Mouse (Mus musculus): ENCODE measurements at regions not wholly inside any gene's neighbourhood (a gene's known extent, or its start where the extent isn't known, plus 50 kb on each side); places are given as distances from the start of the nearest gene placed in this dataset.

DNA sequence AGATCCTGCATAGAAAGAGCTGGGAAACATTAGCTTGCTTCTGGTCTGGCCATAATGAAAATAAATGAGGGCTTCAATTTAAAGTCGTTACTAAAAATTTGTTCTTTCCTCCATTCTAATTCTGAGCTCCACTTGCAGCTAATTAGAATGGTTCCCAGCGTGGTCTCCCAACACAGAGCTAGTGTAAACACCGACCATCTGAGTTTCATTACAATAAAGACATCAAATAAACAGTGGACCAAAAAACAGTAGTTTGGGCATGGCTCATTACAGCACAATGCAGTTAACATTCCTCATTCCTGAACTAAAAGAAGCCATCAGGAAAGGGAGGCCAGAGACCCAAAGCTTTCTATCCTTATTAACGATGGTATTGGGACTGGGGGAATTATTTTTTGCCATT lies 369.6 kb upstream of the Sox9 start:
- TF ChIP-seq CTCF (IDR thresholded peaks at IDR 0.05; ENCODE audit: low read depth): no peak
- TF ChIP-seq EP300 (IDR thresholded peaks at IDR 0.05; ENCODE audit: low read depth): no peak
- H3K4me1 ChIP-seq (ENCODE audit: control insufficient read depth, insufficient read depth): no peaks in the 10 kb centered on the region
- ATAC-seq (ENCODE audit: insufficient read depth, low read depth) (no peak), DNase-seq (ENCODE audit: low spot score) (no peak)
- H3K9ac ChIP-seq (replicated peaks; ENCODE audit: low read depth, low read length): no peak overlapping the region
- no peak overlapping the region for H3K4me3 ChIP-seq (ENCODE audit: low read depth, low read length)
- no peak overlapping the region for H3K4me2 ChIP-seq (ENCODE audit: low read depth, low read length)
- H3K27me3 ChIP-seq (ENCODE audit: control insufficient read depth, insufficient read depth, low read length): no peaks in the 10 kb centered on the region
- H3K9me3 ChIP-seq (replicated peaks; ENCODE audit: control insufficient read depth, low read length): no peaks in the 10 kb centered on the region
- H3K36me3 ChIP-seq (replicated peaks; ENCODE audit: control insufficient read depth, insufficient read depth, low read length): no peaks in the 10 kb centered on the region
- no peak overlapping the region for H3K27ac ChIP-seq (ENCODE audit: low read depth)
- WGBS: 57% methylated on average over 4 of the region's 4 CpGs

DNA sequence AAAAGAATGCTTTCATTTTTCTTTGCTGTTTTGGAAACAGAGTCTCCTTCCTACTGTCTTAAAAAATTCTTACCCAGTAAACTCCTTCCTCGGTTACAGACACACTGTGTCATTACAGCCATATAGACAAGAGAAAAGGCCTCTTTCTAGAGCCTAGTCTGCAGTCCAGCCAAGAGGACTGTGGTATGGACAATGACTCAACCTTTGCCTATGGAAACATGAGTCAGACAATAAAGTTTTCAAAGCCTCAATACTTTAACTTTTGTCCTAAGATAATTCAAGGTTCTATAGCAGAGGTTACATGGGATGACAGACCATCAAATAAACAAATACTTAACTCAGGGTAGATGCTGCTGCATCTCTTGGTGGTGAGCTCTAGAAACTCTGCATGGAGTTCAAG lies 339.4 kb upstream of the Sox9 start:
- Histone ChIP-seq H3K27ac (ENCODE audit: low read depth) (no peak overlapping the region), H3K36me3 (replicated peaks; ENCODE audit: control insufficient read depth, insufficient read depth, low read length) (no peaks in the 10 kb centered on the region), H3K9me3 (replicated peaks; ENCODE audit: control insufficient read depth, low read length) (no peaks in the 10 kb centered on the region), H3K9ac (replicated peaks; ENCODE audit: low read depth, low read length) (no peak overlapping the region), H3K27me3 (ENCODE audit: control insufficient read depth, insufficient read depth, low read length) (no peaks in the 10 kb centered on the region), H3K4me1 (ENCODE audit: control insufficient read depth, insufficient read depth) (no peaks in the 10 kb centered on the region), H3K4me2 (ENCODE audit: low read depth, low read length) (no peak overlapping the region), H3K4me3 (ENCODE audit: low read depth, low read length) (no peak overlapping the region)
- no peak for TF ChIP-seq CTCF (IDR thresholded peaks at IDR 0.05; ENCODE audit: low read depth)
- no peak for TF ChIP-seq EP300 (IDR thresholded peaks at IDR 0.05; ENCODE audit: low read depth)
- ATAC-seq (ENCODE audit: insufficient read depth, low read depth): no peak
- no peak for DNase-seq (ENCODE audit: low spot score)
- 74% methylated on average over 1 of the region's 1 CpGs for WGBS

DNA sequence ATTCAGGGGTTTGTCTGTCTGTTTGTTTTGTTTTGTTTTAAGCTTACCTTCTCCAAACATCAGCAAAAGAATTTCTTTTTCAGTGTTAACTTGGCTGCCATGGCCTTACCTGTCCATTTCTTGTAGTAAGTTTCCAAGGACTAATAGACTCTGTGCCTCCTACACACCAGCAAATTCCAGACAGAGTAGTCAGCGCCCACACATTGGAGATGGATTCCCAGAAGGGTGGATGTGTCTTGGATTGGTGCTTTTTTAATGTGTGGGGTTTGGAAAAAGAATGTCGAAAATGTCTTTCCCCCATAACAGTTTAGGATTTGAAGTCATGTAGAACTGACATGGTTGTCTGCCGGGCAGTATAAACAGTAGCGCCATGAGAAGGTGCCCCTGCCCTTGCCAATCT lies 338.1 kb upstream of the Sox9 start:
- Histone ChIP-seq H3K36me3 (replicated peaks; ENCODE audit: control insufficient read depth, insufficient read depth, low read length) (no peaks in the 10 kb centered on the region), H3K27ac (ENCODE audit: low read depth) (no peak overlapping the region), H3K27me3 (ENCODE audit: control insufficient read depth, insufficient read depth, low read length) (no peaks in the 10 kb centered on the region), H3K4me2 (ENCODE audit: low read depth, low read length) (no peak overlapping the region), H3K9me3 (replicated peaks; ENCODE audit: control insufficient read depth, low read length) (no peaks in the 10 kb centered on the region), H3K4me1 (ENCODE audit: control insufficient read depth, insufficient read depth) (no peaks in the 10 kb centered on the region), H3K4me3 (ENCODE audit: low read depth, low read length) (no peak overlapping the region), H3K9ac (replicated peaks; ENCODE audit: low read depth, low read length) (no peak overlapping the region)
- no peak for DNase-seq (ENCODE audit: low spot score)
- no peak for ATAC-seq (ENCODE audit: insufficient read depth, low read depth)
- 71% methylated on average over 4 of the region's 4 CpGs for WGBS
- TF ChIP-seq CTCF (IDR thresholded peaks at IDR 0.05; ENCODE audit: low read depth) (no peak), EP300 (IDR thresholded peaks at IDR 0.05; ENCODE audit: low read depth) (no peak)

DNA sequence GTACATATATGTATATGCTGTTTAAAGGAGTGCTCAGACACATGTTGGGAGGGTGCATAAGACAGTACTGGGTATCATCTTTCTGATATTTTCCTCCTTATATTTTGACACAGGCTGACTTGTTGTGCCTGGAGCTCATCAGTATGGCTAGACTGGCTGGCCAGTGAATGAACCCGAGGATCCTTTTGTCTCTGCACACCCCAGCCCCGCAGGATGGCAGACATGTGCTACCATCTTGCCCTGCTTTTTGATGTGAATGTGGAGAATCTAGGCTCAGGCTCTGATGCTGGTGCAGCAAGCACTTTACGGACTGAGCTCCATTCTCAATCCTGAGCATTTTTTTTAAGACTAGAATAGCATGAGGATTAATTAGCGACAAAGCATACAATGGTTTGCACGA lies 332.4 kb upstream of the Sox9 start:
- H3K36me3 ChIP-seq (replicated peaks; ENCODE audit: control insufficient read depth, insufficient read depth, low read length): no peaks in the 10 kb centered on the region
- H3K27me3 ChIP-seq (ENCODE audit: control insufficient read depth, insufficient read depth, low read length): no peaks in the 10 kb centered on the region
- H3K9me3 ChIP-seq (replicated peaks; ENCODE audit: control insufficient read depth, low read length): no peaks in the 10 kb centered on the region
- no peaks in the 10 kb centered on the region for H3K4me1 ChIP-seq (ENCODE audit: control insufficient read depth, insufficient read depth)
- no peak overlapping the region for H3K4me2 ChIP-seq (ENCODE audit: low read depth, low read length)
- TF ChIP-seq CTCF (IDR thresholded peaks at IDR 0.05; ENCODE audit: low read depth) (no peak), EP300 (IDR thresholded peaks at IDR 0.05; ENCODE audit: low read depth) (no peak)
- WGBS: 66% methylated on average over 5 of the region's 5 CpGs
- H3K9ac ChIP-seq (replicated peaks; ENCODE audit: low read depth, low read length): no peak overlapping the region
- DNase-seq (ENCODE audit: low spot score): no peak
- H3K27ac ChIP-seq (ENCODE audit: low read depth): no peak overlapping the region
- no peak for ATAC-seq (ENCODE audit: insufficient read depth, low read depth)
- no peak overlapping the region for H3K4me3 ChIP-seq (ENCODE audit: low read depth, low read length)

- Histone ChIP-seq H3K4me2 (ENCODE audit: low read depth, low read length) (no peak overlapping the region), H3K4me3 (ENCODE audit: low read depth, low read length) (no peak overlapping the region), H3K4me1 (ENCODE audit: control insufficient read depth, insufficient read depth) (no peaks in the 10 kb centered on the region), H3K36me3 (replicated peaks; ENCODE audit: control insufficient read depth, insufficient read depth, low read length) (no peaks in the 10 kb centered on the region), H3K27ac (ENCODE audit: low read depth) (no peak overlapping the region), H3K9ac (replicated peaks; ENCODE audit: low read depth, low read length) (no peak overlapping the region), H3K27me3 (ENCODE audit: control insufficient read depth, insufficient read depth, low read length) (no peaks in the 10 kb centered on the region), H3K9me3 (replicated peaks; ENCODE audit: control insufficient read depth, low read length) (no peaks in the 10 kb centered on the region)
- WGBS: 49% methylated on average over 6 of the region's 6 CpGs
- ATAC-seq (ENCODE audit: insufficient read depth, low read depth) (no peak), DNase-seq (ENCODE audit: low spot score) (no peak)
- no peak for TF ChIP-seq CTCF (IDR thresholded peaks at IDR 0.05; ENCODE audit: low read depth)
- TF ChIP-seq EP300 (IDR thresholded peaks at IDR 0.05; ENCODE audit: low read depth): no peak
Observed at GRCm38 (mm10) chr11:112450227-112450626, 331.8 kb upstream of the Sox9 start.

DNA sequence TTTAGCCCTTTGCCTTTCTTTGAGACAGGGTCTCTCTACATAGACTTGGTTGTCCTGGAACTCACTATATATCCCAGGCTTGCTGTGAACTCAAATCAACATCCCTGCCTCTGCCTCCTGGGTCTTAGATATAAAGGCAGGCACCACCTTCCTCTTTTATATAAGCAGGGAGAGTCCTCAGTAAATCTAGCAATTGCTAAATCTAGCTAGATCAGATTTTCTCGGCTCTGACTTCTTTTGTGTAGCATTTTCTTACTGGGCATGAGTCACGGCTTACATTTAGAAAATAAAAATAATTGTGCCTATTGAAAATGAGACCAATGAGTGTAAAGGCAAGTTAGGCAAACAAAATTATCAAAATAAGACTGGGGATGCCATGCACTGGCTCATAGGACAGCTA lies 323.9 kb upstream of the Sox9 start:
- 80% methylated on average over 2 of the region's 2 CpGs for WGBS
- Histone ChIP-seq H3K4me1 (ENCODE audit: control insufficient read depth, insufficient read depth) (no peaks in the 10 kb centered on the region), H3K36me3 (replicated peaks; ENCODE audit: control insufficient read depth, insufficient read depth, low read length) (no peaks in the 10 kb centered on the region), H3K4me2 (ENCODE audit: low read depth, low read length) (no peak overlapping the region), H3K9ac (replicated peaks; ENCODE audit: low read depth, low read length) (no peak overlapping the region), H3K4me3 (ENCODE audit: low read depth, low read length) (no peak overlapping the region), H3K27ac (ENCODE audit: low read depth) (no peak overlapping the region), H3K27me3 (ENCODE audit: control insufficient read depth, insufficient read depth, low read length) (no peaks in the 10 kb centered on the region), H3K9me3 (replicated peaks; ENCODE audit: control insufficient read depth, low read length) (no peaks in the 10 kb centered on the region)
- ATAC-seq (ENCODE audit: insufficient read depth, low read depth): no peak
- no peak for TF ChIP-seq CTCF (IDR thresholded peaks at IDR 0.05; ENCODE audit: low read depth)
- DNase-seq (ENCODE audit: low spot score): no peak
